Mouse (Mus musculus) brown adipose tissue, adult 24 weeks (tissue): Measurements from ENCODE around the gene Rassf6. TPM values are rescaled to one million over a fixed set of nuclear protein-coding genes. Genes with fewer than 3 reads are reported as not detected.
A peak's percentile ranks its signal among the peaks of the same experiment; 100 is the strongest.
"Not testable (repeated sequence)": the region's sequence is repeated elsewhere in the genome, so short reads cannot be mapped to it uniquely, and the experiment has no call there.

Source experiments
- H3K27ac ChIP-seq: fragments of 200-500 bp; replicated peaks from 2 replicates; pipeline ENCODE4 v1.5.1; 2012; ENCODE audit warnings: low read depth, mild to moderate bottlenecking, low read length
- H3K4me1 ChIP-seq: fragments of 200-500 bp; 2 replicates; pipeline ENCODE4 v1.6.1; 2012; ENCODE audit warnings: low read length, mixed read lengths; ENCODE audit not compliant: control insufficient read depth, insufficient read depth, insufficient read length
- H3K4me3 ChIP-seq: fragments of 200-500 bp; 2 replicates; pipeline ENCODE4 v1.5.1; 2012; ENCODE audit warnings: low read depth, mild to moderate bottlenecking, low read length, moderate library complexity; ENCODE audit not compliant: insufficient read depth
- polyA plus RNA-seq: library from polyadenylated mRNA; stranded (reverse); fragments of >200 nt; gene quantifications from 2 replicates; pipeline ENCODE4 v1.2.4, GENCODE M21; 2012; ENCODE audit not compliant: missing spikeins, insufficient read depth, insufficient read length

The Rassf6 gene
- polyA plus RNA-seq, 1 experiment: 14.0 TPM

- no peaks in the 10 kb centered on the region for H3K4me1 ChIP-seq
Observed at GRCm38 (mm10) chr5:90646398-90646797, 5.9 kb upstream of the Rassf6 start.

GRCm38 (mm10) chr5:90645579-90645978, 5.1 kb upstream of the Rassf6 start:
- Histone ChIP-seq H3K4me1 (no peaks in the 10 kb centered on the region), H3K4me3 (no peak overlapping the region), H3K27ac (no peak overlapping the region)

More at GRCm38 (mm10) chr5:90646398-90646797, 5.9 kb upstream of the Rassf6 start:
- Histone ChIP-seq H3K27ac (no peak overlapping the region), H3K4me3 (no peak overlapping the region)

- H3K4me1 ChIP-seq: no peaks in the 10 kb centered on the region
- peak overlapping the region; percentile 47; the same call in 1 of the 2 replicates for H3K27ac ChIP-seq
- H3K4me3 ChIP-seq: peak overlapping the region; percentile 26; the same call in 1 of the 2 replicates
Observed at GRCm38 (mm10) chr5:90641218-90641610, 757 bp upstream of the Rassf6 start.

- H3K4me1 ChIP-seq: no peaks in the 10 kb centered on the region
- H3K4me3 ChIP-seq: no peak overlapping the region
- no peak overlapping the region for H3K27ac ChIP-seq
Observed at GRCm38 (mm10) chr5:90634885-90635284, 5.6 kb downstream of the Rassf6 start.

- H3K4me1 ChIP-seq: no peaks in the 10 kb centered on the region
- no peak overlapping the region for H3K4me3 ChIP-seq
- no peak overlapping the region for H3K27ac ChIP-seq
Observed at GRCm38 (mm10) chr5:90628530-90628929, 11.9 kb downstream of the Rassf6 start.

- Histone ChIP-seq H3K27ac (no peak overlapping the region), H3K4me3 (no peak overlapping the region), H3K4me1 (no peaks in the 10 kb centered on the region)
Observed at GRCm38 (mm10) chr5:90628011-90628410, 12.4 kb downstream of the Rassf6 start.

GRCm38 (mm10) chr5:90627423-90627822, 13.0 kb downstream of the Rassf6 start:
- Histone ChIP-seq H3K4me3 (no peak overlapping the region), H3K4me1 (no peaks in the 10 kb centered on the region), H3K27ac (no peak overlapping the region)

GRCm38 (mm10) chr5:90624708-90625425, 15.6 kb downstream of the Rassf6 start:
- Histone ChIP-seq H3K27ac (no peak overlapping the region), H3K4me3 (no peak overlapping the region), H3K4me1 (no peaks in the 10 kb centered on the region)

GRCm38 (mm10) chr5:90623209-90623608, 17.2 kb downstream of the Rassf6 start:
- Histone ChIP-seq H3K4me3 (no peak overlapping the region), H3K27ac (no peak overlapping the region), H3K4me1 (no peaks in the 10 kb centered on the region)

- H3K4me1 ChIP-seq: no peaks in the 10 kb centered on the region
- H3K27ac ChIP-seq: no peak overlapping the region
- no peak overlapping the region for H3K4me3 ChIP-seq
Observed at GRCm38 (mm10) chr5:90621726-90622125, 18.7 kb downstream of the Rassf6 start.

GRCm38 (mm10) chr5:90621316-90621715, 19.1 kb downstream of the Rassf6 start:
- Histone ChIP-seq H3K27ac (no peak overlapping the region), H3K4me3 (no peak overlapping the region), H3K4me1 (no peaks in the 10 kb centered on the region)

- H3K4me3 ChIP-seq: no peak overlapping the region
- no peak overlapping the region for H3K27ac ChIP-seq
- no peaks in the 10 kb centered on the region for H3K4me1 ChIP-seq
Observed at GRCm38 (mm10) chr5:90617859-90618258, 22.6 kb downstream of the Rassf6 start.

- not testable (repeated sequence) for H3K27ac ChIP-seq, H3K4me1 ChIP-seq, H3K4me3 ChIP-seq
Observed at GRCm38 (mm10) chr5:90612751-90613150, 27.7 kb downstream of the Rassf6 start.

- H3K27ac ChIP-seq: no peak overlapping the region
- H3K4me3 ChIP-seq: no peak overlapping the region
- no peaks in the 10 kb centered on the region for H3K4me1 ChIP-seq
Observed at GRCm38 (mm10) chr5:90611996-90612611, 28.4 kb downstream of the Rassf6 start.

- no peak overlapping the region for H3K4me3 ChIP-seq
- H3K27ac ChIP-seq: no peak overlapping the region
- no peaks in the 10 kb centered on the region for H3K4me1 ChIP-seq
Observed at GRCm38 (mm10) chr5:90611388-90611787, 29.1 kb downstream of the Rassf6 start.

GRCm38 (mm10) chr5:90608906-90609305, 31.6 kb downstream of the Rassf6 start:
- Histone ChIP-seq H3K27ac (no peak overlapping the region), H3K4me3 (no peak overlapping the region), H3K4me1 (no peaks in the 10 kb centered on the region)
